Mouse (Mus musculus) lung, postnatal 36 days (tissue): Measurements from ENCODE around the gene Mrpl33.
"Not testable (repeated sequence)": the region's sequence is repeated elsewhere in the genome, so short reads cannot be mapped to it uniquely, and the experiment has no call there.

Experiments
- DNase-seq: peaks from one replicate; pipeline ENCODE4 v3.0.0; 2022; ENCODE audit warnings: mixed read lengths

Gene Mrpl33

GRCm38 (mm10) chr5:31596481-31597429 is at the start of gene Mrpl33:
Mrpl33 (plus strand) TSS chr5:31596935.
- peak; percentile 77 for DNase-seq

GRCm38 (mm10) chr5:31559401-31559800 is 37.3 kb upstream of the Mrpl33 start:
- no peak for DNase-seq

- no peak for DNase-seq
These were observed 36.4 kb upstream of the Mrpl33 start for GRCm38 (mm10) chr5:31560352-31560751.

- DNase-seq: peak; percentile 58
These were observed 34.6 kb upstream of the Mrpl33 start for GRCm38 (mm10) chr5:31562036-31562666.

GRCm38 (mm10) chr5:31563496-31563895 is 33.2 kb upstream of the Mrpl33 start:
- peak; percentile 78 for DNase-seq

- no peak for DNase-seq
These were observed 32.8 kb upstream of the Mrpl33 start for GRCm38 (mm10) chr5:31563905-31564304.

- DNase-seq: peak; percentile 44
These were observed 31.8 kb upstream of the Mrpl33 start for GRCm38 (mm10) chr5:31564976-31565375.

GRCm38 (mm10) chr5:31566026-31566425 is 30.7 kb upstream of the Mrpl33 start:
- DNase-seq: no peak

- no peak for DNase-seq
These were observed 30.3 kb upstream of the Mrpl33 start for GRCm38 (mm10) chr5:31566457-31566856.

GRCm38 (mm10) chr5:31567951-31568657 is 28.6 kb upstream of the Mrpl33 start:
- no peak for DNase-seq

GRCm38 (mm10) chr5:31571023-31571608 is 25.6 kb upstream of the Mrpl33 start:
- peak; percentile 71 for DNase-seq

- DNase-seq: no peak
These were observed 23.0 kb upstream of the Mrpl33 start for GRCm38 (mm10) chr5:31573722-31574121.

- peak; percentile 36 for DNase-seq
These were observed 20.2 kb upstream of the Mrpl33 start for GRCm38 (mm10) chr5:31576539-31576975.

- no peak for DNase-seq
These were observed 15.5 kb upstream of the Mrpl33 start for GRCm38 (mm10) chr5:31581263-31581662.

- DNase-seq: no peak
These were observed 14.8 kb upstream of the Mrpl33 start for GRCm38 (mm10) chr5:31581932-31582331.

- DNase-seq: no peak
These were observed 13.5 kb upstream of the Mrpl33 start for GRCm38 (mm10) chr5:31583261-31583660.

GRCm38 (mm10) chr5:31585526-31585925 is 11.2 kb upstream of the Mrpl33 start:
- DNase-seq: no peak

GRCm38 (mm10) chr5:31588016-31588415 is 8.7 kb upstream of the Mrpl33 start:
- no peak for DNase-seq

GRCm38 (mm10) chr5:31588672-31589071 is 8.1 kb upstream of the Mrpl33 start:
- not testable (repeated sequence) for DNase-seq

- DNase-seq: no peak
These were observed 6.9 kb upstream of the Mrpl33 start for GRCm38 (mm10) chr5:31589711-31590319.

- DNase-seq: no peak
These were observed 5.6 kb upstream of the Mrpl33 start for GRCm38 (mm10) chr5:31591122-31591521.

GRCm38 (mm10) chr5:31595868-31596267 is 867 bp upstream of the Mrpl33 start:
- DNase-seq: no peak
